Mouse (Mus musculus): Measurements from ENCODE around the gene Rcor2.

DNA sequence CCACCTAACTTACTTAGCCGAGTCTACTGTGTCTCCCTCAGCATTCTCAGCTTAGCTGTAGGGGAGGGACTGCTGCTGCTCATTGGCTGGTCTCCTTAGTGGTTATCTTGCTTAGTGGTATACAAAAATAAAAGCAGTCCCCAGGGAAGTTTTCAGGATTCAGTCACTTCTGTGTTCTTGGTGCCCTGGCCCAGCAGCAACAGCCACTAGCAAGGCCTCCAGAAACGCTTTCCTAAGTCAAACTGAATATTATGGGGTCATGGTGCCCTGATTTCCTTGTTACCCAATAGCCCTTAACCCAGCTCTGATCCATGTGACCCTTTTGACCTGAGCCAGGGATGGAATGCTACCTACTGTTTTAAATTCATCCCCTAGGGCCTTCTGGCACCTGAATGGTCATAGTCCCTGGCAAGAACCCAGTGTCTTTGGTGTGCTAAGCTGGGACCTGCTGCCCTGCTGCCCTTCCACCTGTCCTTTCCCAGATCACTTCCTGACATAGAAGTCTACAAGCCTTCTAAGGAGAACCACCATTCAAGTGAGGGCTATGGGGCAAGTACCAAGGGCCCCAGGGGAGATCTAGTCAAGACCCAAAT lies 42.7 kb downstream of the Rcor2 start:
- TF ChIP-seq CTCF (IDR thresholded peaks at IDR 0.05): no peak
- no peak for TF ChIP-seq POLR2A (IDR thresholded peaks at IDR 0.05; ENCODE audit: insufficient read depth, low read depth, low read length)
- no peak for TF ChIP-seq EP300 (IDR thresholded peaks at IDR 0.05; ENCODE audit: insufficient read depth, low read depth, low read length)
